Mouse (Mus musculus) adrenal gland, postnatal 25 days (tissue): ENCODE results near the gene Il4ra. TPM values are rescaled to one million over a fixed set of nuclear protein-coding genes. Genes with fewer than 3 reads are reported as not detected.

Source experiments
- DNase-seq: peaks from one replicate; pipeline ENCODE4 v3.0.0; 2021; ENCODE audit warnings: mixed read lengths
- total RNA-seq: library from RNA; stranded (reverse); gene quantifications from 2 replicates; pipeline ENCODE4 v1.2.3, GENCODE M21; 2021

Il4ra gene
- total RNA-seq, 1 experiment from 2014 or later = 101 TPM

DNA sequence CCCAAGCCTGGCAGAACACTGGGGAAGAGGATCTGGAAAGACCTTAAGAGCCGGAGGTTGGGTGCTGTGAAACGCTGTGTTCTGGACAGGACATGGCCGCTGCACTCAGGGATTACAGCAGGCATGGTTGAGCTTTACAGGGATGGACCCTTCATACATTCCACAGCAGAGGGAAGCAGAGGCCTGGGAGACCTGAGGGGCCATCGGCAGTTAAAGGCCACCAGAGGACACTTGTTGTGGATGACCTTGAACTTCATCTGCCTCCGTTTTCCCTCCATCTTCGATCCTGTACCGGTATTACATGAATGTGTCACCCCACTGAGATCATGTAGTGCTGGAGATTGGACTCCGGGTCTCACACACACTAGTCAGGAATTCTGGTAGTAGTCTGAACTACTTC, 2.0 kb upstream of the Il4ra start:
- no peak for DNase-seq

DNA sequence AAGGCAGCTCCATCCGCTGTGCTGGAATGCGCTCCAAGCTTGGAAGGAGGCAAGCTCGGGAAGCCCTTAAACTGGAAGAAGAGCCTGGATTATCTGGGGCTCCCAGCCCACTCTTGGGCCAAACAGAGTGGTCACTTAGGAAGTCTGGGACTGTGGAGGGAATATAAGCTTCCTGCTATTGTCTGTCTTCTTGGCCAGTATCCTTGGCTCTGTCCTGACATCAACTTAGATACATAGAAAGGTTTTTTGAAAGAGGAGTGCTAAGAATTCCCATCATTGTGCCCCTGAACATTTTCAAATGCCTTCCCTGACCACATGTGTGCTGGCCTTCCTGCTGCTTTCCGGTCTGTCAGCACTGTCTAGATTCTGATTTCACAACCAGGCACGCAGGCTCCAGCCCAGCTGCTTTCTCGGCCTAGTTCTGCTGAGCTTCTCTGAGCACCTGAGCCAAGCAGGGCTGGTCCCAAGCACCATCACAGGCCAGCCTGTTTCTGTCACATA, 989 bp upstream of the Il4ra start:
- DNase-seq = no peak

DNA sequence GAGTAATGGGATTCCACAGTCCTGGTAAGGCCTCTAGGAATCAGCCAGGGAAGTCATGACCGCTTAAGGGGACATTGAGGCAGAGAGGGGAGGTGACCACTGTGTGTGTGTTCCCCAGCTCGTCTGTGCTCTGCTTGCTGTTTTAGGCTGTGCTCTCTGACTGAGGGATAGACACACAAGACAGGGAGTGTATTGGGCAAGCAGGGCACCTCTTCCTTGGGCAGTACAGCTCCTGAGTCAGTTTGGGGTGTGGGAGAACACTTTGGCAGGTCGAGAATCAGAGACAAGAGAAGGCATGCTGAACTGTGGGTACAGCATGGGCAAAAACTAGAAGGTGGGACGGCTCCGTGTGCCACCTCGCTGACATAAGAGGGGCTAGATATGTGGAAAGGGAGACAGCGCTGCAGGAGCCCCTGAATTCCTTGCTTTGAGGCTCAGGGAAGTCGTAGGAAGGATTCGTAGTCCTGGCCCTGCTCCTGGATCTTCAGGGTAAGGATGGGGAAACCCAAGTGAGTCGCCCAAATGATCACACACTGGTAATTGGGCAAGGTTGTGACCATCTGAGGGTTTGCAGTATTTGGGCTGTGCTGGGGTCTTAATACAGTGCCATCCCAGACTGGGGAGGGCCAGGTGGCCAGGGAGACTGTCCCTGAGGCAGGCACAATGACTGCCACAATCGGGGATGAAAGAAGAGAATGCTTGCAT, 1.1 kb downstream of the Il4ra start:
- no peak for DNase-seq

DNA sequence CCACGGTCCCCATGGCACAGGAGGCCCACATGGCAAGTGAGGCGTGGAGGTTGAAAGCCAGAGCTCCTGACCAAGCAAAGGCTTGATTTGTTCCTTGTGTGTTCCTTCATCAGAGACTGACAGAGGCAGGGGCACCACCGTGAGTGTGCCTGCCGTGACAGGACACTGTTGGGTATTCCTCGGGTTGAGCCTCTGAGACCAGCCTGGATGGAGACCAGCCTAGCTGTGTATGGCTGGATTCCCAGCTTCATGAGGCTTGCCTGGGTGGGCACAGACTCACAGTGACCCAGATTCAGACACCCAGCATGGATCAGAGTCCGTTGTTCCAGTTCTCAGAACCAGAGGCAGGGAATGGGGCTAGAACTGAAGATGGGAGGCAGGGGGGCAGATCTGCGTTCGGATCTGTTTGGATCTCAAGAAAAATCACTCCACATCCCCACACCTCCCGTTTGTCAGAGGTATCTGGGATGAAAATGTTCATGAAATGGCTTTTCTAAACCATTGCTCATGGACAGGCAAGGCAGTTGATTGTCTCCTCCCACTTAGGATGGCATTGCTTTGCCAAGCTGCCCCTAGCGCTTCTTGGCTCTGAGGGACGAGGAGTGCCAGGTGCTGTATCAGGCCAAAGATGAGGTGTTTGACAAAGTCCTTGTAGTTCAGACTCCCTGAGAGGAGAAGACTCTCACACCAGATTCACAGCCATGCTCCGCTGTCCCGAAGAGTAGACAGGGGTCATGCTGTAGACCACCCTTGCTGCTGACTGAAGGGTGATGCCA, 1.9 kb downstream of the Il4ra start:
- no peak for DNase-seq

DNA sequence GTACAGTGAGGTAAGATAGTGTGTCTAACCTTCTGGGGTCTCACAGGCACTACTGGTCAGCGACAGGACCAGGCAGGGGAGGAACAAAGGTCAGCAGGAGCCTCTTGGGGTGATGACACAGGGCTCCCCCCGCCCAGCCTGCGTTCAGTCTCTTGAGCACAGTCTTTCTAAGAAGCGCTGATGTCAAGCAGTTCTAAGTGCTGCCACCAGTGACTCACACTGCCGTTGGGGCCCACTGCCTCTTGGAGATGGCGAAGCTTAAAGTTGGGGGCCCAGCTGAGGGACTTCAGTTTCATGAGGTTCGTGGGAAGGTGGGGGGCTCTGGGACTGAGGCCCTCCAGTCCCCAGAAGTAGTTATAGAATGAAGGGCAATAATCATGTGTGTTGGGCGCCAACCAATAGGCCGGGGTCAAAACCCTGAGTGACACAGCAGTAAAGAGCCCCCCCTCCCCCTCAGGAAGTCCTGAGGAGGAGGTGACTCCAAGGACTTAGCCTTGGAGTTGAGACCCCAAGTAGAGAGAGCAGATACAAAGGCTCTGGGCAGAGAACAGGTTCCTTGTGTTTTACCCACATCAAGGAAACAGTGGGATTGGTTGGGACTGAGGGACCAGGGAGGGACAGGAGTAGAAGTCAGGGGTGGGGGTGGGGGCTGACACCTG, 2.7 kb downstream of the Il4ra start:
- DNase-seq = no peak

DNA sequence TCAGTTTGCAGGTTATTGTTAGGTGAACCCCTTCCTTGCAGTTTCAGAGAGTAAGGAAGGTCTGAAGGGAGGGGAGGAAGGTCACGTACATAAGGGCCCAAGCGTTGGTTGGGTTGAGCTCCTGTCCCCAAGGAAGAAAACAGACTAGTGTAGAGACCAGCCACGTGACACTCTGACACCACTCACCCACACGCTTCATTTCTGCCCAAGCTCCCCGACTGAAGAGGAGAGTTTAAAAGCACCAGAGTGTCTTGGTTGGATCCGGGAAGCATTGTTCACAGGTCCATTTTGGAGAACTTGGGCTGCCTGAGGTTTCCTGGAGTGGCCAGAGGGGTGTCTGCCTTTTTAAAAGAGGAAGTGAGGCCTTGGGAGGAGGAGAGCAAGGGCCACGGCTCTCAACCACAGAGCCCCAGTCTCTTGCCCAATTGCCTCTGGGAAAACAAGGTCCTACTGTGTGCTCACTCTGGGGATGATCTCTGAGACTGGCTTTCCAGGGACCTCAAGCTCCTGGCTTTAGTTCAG, 3.5 kb downstream of the Il4ra start:
- no peak for DNase-seq

DNA sequence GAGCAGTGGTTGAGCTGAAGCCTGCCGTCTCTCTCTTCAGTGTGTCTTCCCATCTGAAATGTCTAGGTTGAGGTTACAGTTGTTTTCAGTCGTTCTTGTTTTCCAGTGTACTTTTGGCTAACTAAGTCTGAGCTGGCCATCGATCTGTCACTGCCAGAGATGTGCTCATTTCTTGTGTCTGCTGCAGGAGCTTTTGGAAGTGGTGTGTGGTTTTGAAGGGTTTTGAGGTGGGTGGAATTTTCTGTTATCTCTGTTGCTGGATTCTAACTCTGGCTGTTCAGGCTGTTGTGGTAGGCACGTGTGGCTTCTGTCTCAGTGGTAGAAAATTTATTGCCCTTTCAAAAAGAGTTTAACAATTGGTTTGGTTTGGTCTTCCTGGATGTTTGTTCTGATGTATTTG, 4.2 kb downstream of the Il4ra start:
- DNase-seq = no peak

DNA sequence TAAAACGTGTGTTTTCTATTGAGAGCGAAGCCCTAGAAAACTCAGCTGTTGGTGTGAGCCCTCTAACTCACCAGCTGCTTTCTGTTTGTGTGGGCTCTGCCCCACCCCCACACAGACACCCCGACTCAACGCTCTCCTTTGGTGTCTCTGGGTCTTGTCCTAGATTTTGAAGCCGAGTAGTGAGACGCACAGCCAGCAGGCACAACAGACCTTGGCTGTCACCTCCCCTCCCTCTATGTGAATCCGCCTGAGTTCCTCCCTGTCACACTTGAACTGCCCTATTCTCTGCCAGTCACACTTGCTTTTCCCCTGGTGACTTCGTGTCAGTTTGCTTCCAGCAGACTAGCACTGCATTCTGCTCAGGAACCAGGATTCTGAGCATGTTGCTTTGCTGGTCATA, 4.9 kb downstream of the Il4ra start:
- DNase-seq = no peak

DNA sequence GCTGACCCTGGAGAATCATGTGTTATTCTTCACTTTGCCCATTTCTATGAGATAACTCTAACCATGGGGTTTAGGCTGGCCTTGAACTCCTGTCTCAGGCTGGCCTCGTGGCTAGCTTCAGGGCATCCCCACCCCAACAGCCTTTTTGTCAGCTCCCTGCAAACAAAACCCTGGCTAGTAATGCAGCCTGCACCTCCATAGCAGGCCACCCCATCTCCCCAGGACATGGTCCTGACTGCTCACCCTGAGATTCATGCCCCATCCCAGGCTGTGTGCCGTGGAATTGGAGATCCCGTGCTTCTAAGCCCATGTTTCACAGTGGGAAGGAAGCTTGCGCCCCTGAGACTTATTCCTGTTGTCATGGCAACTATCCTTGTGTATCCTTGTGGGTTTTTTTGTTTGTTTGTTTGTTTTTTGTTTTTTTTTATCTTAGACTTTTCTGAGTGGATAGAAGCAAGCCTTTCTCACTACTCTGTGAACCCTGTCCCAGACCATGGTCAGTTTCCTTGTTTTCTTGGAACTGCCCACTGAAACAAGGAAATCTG, 6.6 kb downstream of the Il4ra start:
- no peak for DNase-seq

DNA sequence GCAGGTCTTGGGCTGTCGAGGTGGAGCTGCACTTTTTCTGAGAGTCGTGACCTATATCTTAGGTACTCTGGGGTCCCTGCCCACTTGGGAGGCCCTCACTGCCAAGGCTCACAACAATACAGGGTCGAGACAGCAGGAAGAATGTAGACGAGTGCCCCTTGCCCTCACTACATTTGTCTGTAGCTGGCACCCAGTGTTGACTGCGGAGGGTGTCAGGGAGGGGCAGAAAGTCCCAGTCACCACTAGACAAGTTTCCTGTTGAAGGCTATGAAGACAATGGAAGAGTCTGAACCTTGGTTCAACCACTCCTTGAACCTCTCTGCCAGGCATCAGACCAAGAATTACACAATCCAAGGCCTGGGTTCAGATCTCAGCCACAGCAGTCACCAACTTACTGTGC, 7.1 kb downstream of the Il4ra start:
- DNase-seq = no peak

DNA sequence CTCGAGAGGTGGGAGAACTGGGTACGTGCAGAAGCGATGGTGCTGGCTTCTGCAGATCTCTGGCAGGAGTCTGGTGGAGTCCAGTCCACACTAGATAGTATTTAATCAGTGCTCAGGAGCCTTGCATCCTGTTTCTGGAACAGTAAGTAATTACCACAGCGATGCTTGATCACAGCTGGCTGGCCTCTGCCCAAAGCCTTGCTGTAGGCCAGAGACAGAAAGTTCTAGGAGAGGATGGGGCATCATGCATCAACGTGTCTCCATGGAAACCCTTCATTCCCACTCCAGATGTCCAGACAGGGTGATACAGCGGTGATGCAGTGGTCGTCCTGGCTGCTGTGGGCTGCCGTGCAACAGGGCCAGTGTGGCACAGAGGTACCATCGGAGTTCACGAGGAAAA, 7.6 kb downstream of the Il4ra start:
- DNase-seq = no peak

DNA sequence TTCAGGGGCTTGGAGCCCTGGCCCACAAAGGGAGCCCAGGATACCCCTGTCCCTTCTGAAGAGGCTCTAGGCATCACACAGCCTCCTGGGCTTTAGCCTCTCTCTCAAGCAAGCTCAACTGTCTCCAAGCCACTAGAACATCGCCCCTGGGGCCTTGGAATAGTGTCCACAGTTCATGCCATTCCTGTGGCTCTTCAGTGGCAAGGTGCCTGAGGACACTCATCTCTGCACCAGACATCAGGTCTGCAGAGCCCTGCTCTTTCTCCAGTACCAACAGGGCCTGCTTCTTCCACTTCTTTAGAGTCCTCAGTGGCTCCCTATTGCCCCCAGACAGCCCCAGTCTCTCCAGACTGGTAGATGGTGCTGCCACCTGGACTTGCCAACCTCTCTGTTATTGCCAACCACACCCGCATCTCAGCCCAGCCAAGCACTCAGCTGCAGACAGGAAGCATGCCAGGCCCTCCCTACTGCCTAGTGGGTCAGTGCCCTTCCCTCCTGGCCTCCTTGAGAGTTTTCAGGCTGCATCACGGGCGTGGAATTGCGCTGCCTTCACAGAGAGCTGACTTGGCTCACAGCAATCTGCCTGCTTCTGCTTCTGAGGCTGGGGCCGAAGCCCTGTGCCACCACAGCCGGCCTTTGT, 8.3 kb downstream of the Il4ra start:
- DNase-seq = peak; percentile 56

DNA sequence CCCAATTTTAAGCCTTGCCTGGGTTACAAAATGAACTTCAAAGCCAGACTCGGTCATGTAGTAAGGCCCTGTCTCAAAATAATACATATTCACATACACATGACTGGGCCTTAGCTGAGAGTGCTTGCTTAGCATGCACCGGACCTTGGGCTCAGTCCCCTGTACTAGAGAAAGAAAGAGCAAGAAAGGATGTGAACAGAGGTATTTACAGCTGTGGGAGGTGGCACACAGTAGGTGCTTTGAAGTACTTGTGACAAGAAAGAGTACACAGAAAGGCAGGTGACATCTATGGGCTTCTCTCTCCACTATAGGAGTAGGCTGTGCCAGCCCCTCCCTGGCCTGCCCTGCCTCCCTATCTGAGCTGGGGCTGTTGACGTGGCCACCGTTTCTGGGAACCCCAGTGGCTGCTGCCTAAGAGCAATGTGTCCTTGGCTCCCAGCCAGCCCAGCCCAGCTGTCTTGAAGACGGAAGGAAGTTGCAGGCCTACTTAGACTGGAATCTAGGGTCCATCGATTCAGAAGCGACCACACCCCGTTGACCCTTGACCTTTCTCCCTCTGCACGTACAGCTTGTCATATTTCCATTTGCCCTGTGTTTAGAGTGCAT, 9.3 kb downstream of the Il4ra start:
- DNase-seq = peak; percentile 92

DNA sequence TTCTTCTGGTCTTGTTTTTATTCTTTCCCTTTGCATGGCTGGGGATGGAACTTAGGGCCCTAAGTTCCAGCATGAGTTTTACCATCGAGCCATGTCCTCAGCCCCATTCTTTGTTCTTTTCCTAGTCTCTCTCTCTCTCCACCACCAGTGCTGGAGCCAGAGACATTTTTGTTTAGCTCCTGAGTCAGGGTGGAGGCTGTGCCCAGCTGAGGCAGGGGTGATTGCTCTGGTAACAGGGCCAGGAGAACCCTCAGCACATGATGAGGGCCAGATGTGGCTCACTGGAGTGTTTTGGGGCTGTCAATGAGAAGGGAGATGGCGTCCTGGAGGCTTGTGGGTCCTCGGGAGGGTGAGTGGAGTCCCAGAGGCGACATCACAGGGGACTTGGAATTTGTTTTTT, 10.5 kb downstream of the Il4ra start:
- DNase-seq = no peak

DNA sequence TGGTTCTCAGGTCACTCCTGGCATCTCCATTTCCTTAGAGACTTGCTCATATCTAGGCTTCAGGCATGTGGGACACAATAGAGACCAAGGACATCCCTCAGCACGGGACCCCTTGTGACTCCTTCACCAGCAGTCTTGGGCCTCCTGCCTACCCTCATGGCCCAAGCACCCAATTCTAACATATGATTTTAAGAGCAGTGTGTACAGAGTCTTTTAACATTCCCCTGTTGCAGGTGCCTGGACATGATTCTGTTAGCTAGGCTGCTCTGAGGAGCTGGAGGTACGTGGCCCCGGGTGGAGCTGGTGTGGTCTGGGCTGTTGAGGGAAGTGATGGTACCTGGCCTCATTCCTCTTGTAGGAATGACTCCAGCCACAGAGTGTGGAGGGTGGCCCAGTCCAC, 11.2 kb downstream of the Il4ra start:
- no peak for DNase-seq

DNA sequence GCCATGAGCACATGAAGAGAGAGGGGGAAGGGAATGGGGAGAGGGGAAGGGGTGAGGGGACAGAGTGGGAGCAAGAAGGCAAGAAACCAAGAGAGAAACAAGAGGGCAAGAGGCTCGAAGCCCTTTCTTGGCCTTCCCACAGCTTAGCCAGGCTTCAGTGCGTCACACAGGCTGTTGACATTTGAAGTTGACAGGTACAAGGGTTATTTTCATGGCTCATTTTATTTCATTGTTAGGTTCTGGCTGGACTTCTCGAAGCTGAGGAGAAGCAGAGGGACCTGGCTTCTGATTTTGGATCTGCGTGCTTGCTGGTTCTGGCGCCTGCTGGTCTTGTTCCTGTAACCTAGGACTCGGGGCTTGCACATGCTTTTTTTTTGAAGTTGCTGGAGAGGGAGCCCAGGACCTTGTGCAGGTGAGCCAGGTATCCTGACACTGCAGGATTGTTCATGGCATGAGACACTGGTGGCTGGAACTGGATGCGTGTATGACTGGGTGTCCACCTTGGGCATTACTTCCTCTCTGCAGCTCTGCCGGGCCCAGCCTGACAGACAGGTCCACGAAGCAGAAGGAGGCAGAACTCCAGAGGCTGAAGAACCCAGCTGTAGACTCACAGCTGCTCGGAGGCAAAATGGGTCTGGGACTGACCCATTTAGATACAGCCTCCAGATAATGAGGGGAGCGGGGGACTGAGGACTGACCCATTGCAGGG, 12.6 kb downstream of the Il4ra start:
- no peak for DNase-seq

DNA sequence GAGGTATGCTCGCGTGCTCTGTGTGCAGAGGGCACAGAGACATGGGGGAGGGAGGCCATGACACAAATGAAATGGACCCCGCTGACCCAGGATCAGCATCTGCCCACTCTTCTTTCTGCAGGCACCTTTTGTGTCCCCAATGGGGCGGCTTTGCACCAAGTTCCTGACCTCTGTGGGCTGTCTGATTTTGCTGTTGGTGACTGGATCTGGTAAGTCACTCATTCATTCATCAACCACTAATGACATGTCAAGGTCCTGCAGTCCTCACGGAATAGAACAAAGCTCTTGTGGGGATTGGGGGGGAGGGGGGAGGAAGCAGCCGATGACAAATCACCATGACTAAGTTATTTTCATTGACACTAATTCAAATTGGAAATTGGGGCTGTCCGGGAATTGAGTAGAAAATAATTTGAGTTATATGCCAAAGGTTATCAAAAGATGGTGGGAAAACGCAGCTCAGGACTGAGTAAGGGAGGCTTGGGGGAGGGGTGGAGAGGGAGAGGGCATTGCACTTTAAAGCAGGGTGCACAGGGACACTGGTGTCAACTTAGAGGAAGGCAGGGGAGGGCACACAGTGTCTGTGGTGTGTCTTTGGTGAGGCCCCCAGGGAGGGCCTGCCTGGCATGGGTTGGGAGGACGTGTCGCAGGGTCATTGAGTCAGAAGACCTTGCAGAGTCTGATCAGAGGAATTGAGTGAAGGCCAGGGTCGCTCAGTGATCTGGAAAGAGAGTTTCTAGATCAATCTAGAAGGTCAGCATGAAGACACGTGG, 13.8 kb downstream of the Il4ra start:
- DNase-seq = peak; percentile 66

DNA sequence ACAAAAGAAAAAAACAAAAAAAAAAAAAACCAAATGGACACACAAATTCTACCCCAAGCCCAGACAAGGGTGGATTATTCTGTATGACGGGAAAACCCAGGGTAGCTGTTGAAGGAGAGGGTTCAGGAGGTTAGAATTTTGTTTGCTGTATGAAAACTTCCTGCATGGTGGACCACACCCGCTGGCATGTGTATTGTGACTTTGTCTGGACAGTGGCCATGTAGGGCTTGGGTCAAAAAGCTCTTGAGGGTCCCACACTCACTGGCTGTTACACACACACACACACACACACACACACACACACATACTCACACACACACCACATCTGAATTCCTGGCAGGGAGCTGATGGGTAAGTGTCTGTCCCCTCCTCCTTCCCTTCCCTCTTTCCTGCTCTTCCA, 14.5 kb downstream of the Il4ra start:
- DNase-seq = no peak

DNA sequence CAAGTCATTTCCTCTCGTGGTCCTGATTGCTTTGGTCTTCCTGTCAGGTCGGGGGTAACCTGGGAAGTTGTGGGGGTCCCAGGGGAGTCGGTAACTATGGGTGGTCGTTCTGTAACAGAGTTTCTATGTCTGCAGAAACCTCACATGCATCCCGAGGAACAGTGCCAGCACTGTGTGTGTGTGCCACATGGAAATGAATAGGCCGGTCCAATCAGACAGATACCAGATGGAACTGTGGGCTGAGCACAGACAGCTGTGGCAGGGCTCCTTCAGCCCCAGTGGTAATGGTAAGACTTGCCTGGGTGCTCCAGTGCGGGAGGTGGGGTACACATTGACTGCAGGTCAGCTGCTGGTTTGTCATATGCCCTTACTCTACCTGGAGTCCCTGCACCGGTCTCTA, 17.0 kb downstream of the Il4ra start:
- no peak for DNase-seq

DNA sequence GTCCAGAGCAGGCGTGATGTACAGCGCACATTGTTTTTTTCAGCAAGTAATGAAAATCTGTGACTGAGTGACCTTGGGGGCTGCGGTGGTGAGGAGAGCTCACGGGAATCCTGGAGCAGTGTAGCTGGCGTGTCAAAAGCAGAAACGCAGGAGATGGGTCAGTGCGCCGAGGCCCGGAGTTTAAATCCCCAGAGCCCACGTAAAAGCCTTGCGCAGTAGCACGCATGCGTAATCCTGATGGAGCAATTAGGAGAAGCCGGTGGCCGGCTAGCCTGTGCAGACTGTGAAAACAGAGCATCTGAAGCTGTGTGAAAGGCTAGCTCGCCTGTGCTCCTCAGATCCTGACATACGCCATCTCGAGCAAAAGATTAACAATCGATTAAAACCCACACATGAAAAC, 20.0 kb downstream of the Il4ra start:
- no peak for DNase-seq
